In genomic region chr6:72218281-72218680, GRCm38 (mm10) we compare ENCODE assay signal across 14 mouse cellular contexts. TPM values are rescaled to one million over a fixed set of nuclear protein-coding genes. Genes with fewer than 3 reads are reported as not detected.
A peak's percentile ranks its signal among the peaks of the same experiment; 100 is the strongest.
DNase-seq lines count a peak whose midpoint lies in the region; ATAC-seq and TF ChIP-seq lines count a peak whose summit lies in the region.
"Had no signal": no experiment of that assay in that cellular context is flagged by ENCODE, and none has a peak within 500 bp of the region (broad histone marks: within the 10 kb centered on the region; RNA-seq: fewer than 3 reads in every experiment).

No protein-coding gene starts in this region.

- H3K4me1 ChIP-seq in forebrain, embryonic 10.5 days = peaks cover 99% of the 10 kb centered on the region
- H3K4me1 ChIP-seq in forebrain, embryonic 13.5 days = peaks cover 85% of the 10 kb centered on the region
- H3K4me1 ChIP-seq in kidney, embryonic 14.5 days (ENCODE audit: control insufficient read depth, insufficient read depth, low read length) = peaks cover 75% of the 10 kb centered on the region
- H3K4me1 ChIP-seq in kidney, adult 2 months (ENCODE audit: control insufficient read depth, insufficient read depth, low read length) = peaks cover 14% of the 10 kb centered on the region
- peaks cover 96% of the 10 kb centered on the region for H3K4me1 ChIP-seq in midbrain, embryonic 10.5 days
- H3K4me1 ChIP-seq in midbrain, embryonic 11.5 days (ENCODE audit: control insufficient read depth, insufficient read depth, low read length) = peaks cover 57% of the 10 kb centered on the region
- H3K4me1 ChIP-seq in stomach, postnatal 0 days (replicated peaks; ENCODE audit: control insufficient read depth, insufficient read depth) = peaks cover 23% of the 10 kb centered on the region

- no peaks in the 10 kb centered on the region for H3K9me3 ChIP-seq in forebrain, embryonic 10.5 days
- H3K9me3 ChIP-seq in forebrain, embryonic 13.5 days (replicated peaks) = no peaks in the 10 kb centered on the region
- H3K9me3 ChIP-seq in kidney, embryonic 14.5 days (ENCODE audit: control insufficient read depth, low read length) = no peaks in the 10 kb centered on the region
- H3K9me3 ChIP-seq in midbrain, embryonic 10.5 days (replicated peaks) = no peaks in the 10 kb centered on the region
- H3K9me3 ChIP-seq in midbrain, embryonic 11.5 days (ENCODE audit: control insufficient read depth, low read length) = no peaks in the 10 kb centered on the region
- H3K9me3 ChIP-seq in stomach, postnatal 0 days (ENCODE audit: control insufficient read depth, low read length) = no peaks in the 10 kb centered on the region
- H3K9me3 ChIP-seq: liver, embryonic 15.5 days; midbrain, embryonic 13.5 days had no signal

- WGBS in forebrain, embryonic 10.5 days = 61% methylated on average over 4 of the region's 4 CpGs
- 56% methylated on average over 4 of the region's 4 CpGs for WGBS in forebrain, embryonic 13.5 days
- 43% methylated on average over 4 of the region's 4 CpGs for WGBS in kidney, embryonic 14.5 days
- 84% methylated on average over 4 of the region's 4 CpGs for WGBS in kidney, adult 2 months
- 65% methylated on average over 4 of the region's 4 CpGs for WGBS in midbrain, embryonic 10.5 days
- 67% methylated on average over 4 of the region's 4 CpGs for WGBS in midbrain, embryonic 11.5 days
- 32% methylated on average over 4 of the region's 4 CpGs for WGBS in stomach, postnatal 0 days

- TF ChIP-seq EP300 in stomach, postnatal 0 days (optimal IDR thresholded peaks at IDR 0.05) = no peak

- peaks cover 73% of the 10 kb centered on the region for H3K27me3 ChIP-seq in forebrain, embryonic 10.5 days (ENCODE audit: poor library complexity, severe bottlenecking)
- H3K27me3 ChIP-seq in forebrain, embryonic 13.5 days = peaks cover 14% of the 10 kb centered on the region; the same call in 1 of the 2 replicates
- H3K27me3 ChIP-seq in kidney, embryonic 14.5 days (ENCODE audit: control insufficient read depth, insufficient read depth, low read length) = no peaks in the 10 kb centered on the region
- H3K27me3 ChIP-seq in kidney, adult 2 months (replicated peaks; ENCODE audit: control insufficient read depth, insufficient read depth, low read length) = no peaks in the 10 kb centered on the region
- H3K27me3 ChIP-seq in midbrain, embryonic 10.5 days (ENCODE audit: low read depth, poor library complexity, severe bottlenecking) = peaks cover 83% of the 10 kb centered on the region
- peaks cover 5% of the 10 kb centered on the region; the same call in 1 of the 2 replicates for H3K27me3 ChIP-seq in midbrain, embryonic 11.5 days (ENCODE audit: control insufficient read depth, insufficient read depth, low read length)
- H3K27me3 ChIP-seq in stomach, postnatal 0 days (ENCODE audit: control insufficient read depth, insufficient read depth, low read length) = no peaks in the 10 kb centered on the region

- no peak overlapping the region for H3K9ac ChIP-seq in forebrain, embryonic 13.5 days
- H3K9ac ChIP-seq in kidney, embryonic 14.5 days (ENCODE audit: low read depth, low read length) = no peak overlapping the region; the same call in 1 of the 2 replicates
- no peak overlapping the region for H3K9ac ChIP-seq in midbrain, embryonic 11.5 days (ENCODE audit: low read length)
- H3K9ac ChIP-seq in stomach, postnatal 0 days (ENCODE audit: low read length) = no peak overlapping the region
- H3K9ac ChIP-seq: liver, embryonic 15.5 days; midbrain, embryonic 13.5 days had no signal

- H3K4me2 ChIP-seq in forebrain, embryonic 13.5 days = no peak overlapping the region
- H3K4me2 ChIP-seq in kidney, embryonic 14.5 days (replicated peaks; ENCODE audit: low read depth, low read length) = no peak overlapping the region
- no peak overlapping the region for H3K4me2 ChIP-seq in midbrain, embryonic 11.5 days
- no peak overlapping the region for H3K4me2 ChIP-seq in stomach, postnatal 0 days (replicated peaks; ENCODE audit: low read depth)
- H3K4me2 ChIP-seq: liver, embryonic 15.5 days; midbrain, embryonic 13.5 days had no signal

- DNase-seq in forebrain, embryonic 10.5 days (ENCODE audit: extremely low spot score, low spot score) = no peak
- DNase-seq in kidney, adult 2 months = no peak
- no peak for DNase-seq in midbrain, embryonic 10.5 days (ENCODE audit: low spot score)
- no peak for DNase-seq in midbrain, embryonic 11.5 days (ENCODE audit: low spot score, missing footprints)
- no peak for DNase-seq in stomach, postnatal 0 days (ENCODE audit: low spot score)
- DNase-seq in embryo, embryonic 11 days = no peak
- DNase-seq: cerebellum, postnatal 10 days; gastrocnemius, postnatal 25 days; heart, postnatal 4 days; thymus, adult 18-20 months had no signal

- no peak for TF ChIP-seq POLR2A in kidney, adult 2 months (IDR thresholded peaks at IDR 0.05; ENCODE audit: low read depth, low read length)

- H3K36me3 ChIP-seq in forebrain, embryonic 10.5 days (replicated peaks) = 0 out of 2 replicates have a peak, but pooled peaks cover 2% of the 10 kb centered on the region
- H3K36me3 ChIP-seq in forebrain, embryonic 13.5 days (ENCODE audit: poor library complexity, severe bottlenecking) = no peaks in the 10 kb centered on the region
- no peaks in the 10 kb centered on the region for H3K36me3 ChIP-seq in kidney, embryonic 14.5 days (ENCODE audit: control insufficient read depth, insufficient read depth, low read length)
- no peaks in the 10 kb centered on the region for H3K36me3 ChIP-seq in kidney, adult 2 months (ENCODE audit: control insufficient read depth, insufficient read depth, low read length)
- H3K36me3 ChIP-seq in midbrain, embryonic 10.5 days = no peaks in the 10 kb centered on the region
- no peaks in the 10 kb centered on the region for H3K36me3 ChIP-seq in midbrain, embryonic 11.5 days (ENCODE audit: control insufficient read depth, insufficient read depth, low read length)
- no peaks in the 10 kb centered on the region for H3K36me3 ChIP-seq in stomach, postnatal 0 days (ENCODE audit: control insufficient read depth, insufficient read depth, low read length)
- H3K36me3 ChIP-seq: liver, embryonic 15.5 days; midbrain, embryonic 13.5 days had no signal

- ATAC-seq in forebrain, embryonic 13.5 days = no peak
- ATAC-seq in kidney, embryonic 14.5 days (ENCODE audit: low FRiP score, low TSS enrichment) = no peak
- ATAC-seq in midbrain, embryonic 11.5 days (ENCODE audit: low FRiP score) = no peak
- no peak for ATAC-seq in stomach, postnatal 0 days (ENCODE audit: low FRiP score, low TSS enrichment)
- ATAC-seq: midbrain, embryonic 13.5 days had no signal

- H3K4me3 ChIP-seq in forebrain, embryonic 10.5 days = no peak overlapping the region
- no peak overlapping the region for H3K4me3 ChIP-seq in forebrain, embryonic 13.5 days
- no peak overlapping the region for H3K4me3 ChIP-seq in kidney, embryonic 14.5 days (ENCODE audit: low read length)
- H3K4me3 ChIP-seq in kidney, adult 2 months (ENCODE audit: insufficient read depth, low read depth, low read length) = no peak overlapping the region
- no peak overlapping the region for H3K4me3 ChIP-seq in midbrain, embryonic 10.5 days
- H3K4me3 ChIP-seq in midbrain, embryonic 11.5 days (ENCODE audit: low read depth, low read length) = no peak overlapping the region
- H3K4me3 ChIP-seq in stomach, postnatal 0 days (ENCODE audit: low read depth, low read length) = no peak overlapping the region
- H3K4me3 ChIP-seq: liver, embryonic 15.5 days; midbrain, embryonic 13.5 days had no signal

- H3K27ac ChIP-seq in forebrain, embryonic 10.5 days = peak overlapping the region; percentile 57
- H3K27ac ChIP-seq in forebrain, embryonic 13.5 days = no peak overlapping the region
- peak overlapping the region; percentile 26; the same call in 1 of the 2 replicates for H3K27ac ChIP-seq in kidney, embryonic 14.5 days (ENCODE audit: low read depth, low read length)
- H3K27ac ChIP-seq in kidney, adult 2 months (ENCODE audit: insufficient read depth, low read depth, low read length) = no peak overlapping the region
- peak overlapping the region; percentile 85; the same call in 1 of the 2 replicates for H3K27ac ChIP-seq in midbrain, embryonic 10.5 days (replicated peaks)
- H3K27ac ChIP-seq in midbrain, embryonic 11.5 days (ENCODE audit: low read depth, low read length) = no peak overlapping the region
- H3K27ac ChIP-seq in stomach, postnatal 0 days (replicated peaks) = peak overlapping the region; percentile 46; the same call in 1 of the 2 replicates
- H3K27ac ChIP-seq: liver, embryonic 15.5 days; midbrain, embryonic 13.5 days had no signal

- no peak for TF ChIP-seq CTCF in kidney, adult 2 months (conservative IDR thresholded peaks at IDR 0.05; ENCODE audit: insufficient read depth, insufficient read length, low read depth, low read length)
- TF ChIP-seq CTCF in stomach, postnatal 0 days (IDR thresholded peaks at IDR 0.05; ENCODE audit: low read depth) = no peak

RNA-seq across cellular contexts. Expression of gene Atoh8, which starts 17.1 kb away (rescaled TPM):
- polyA plus RNA-seq in forebrain, embryonic 10.5 days (2016; fragmentation: Nextera tagmentation; extraction: Ambion mirVana) = 11.2 and 11.5 TPM in 2 replicates
- polyA plus RNA-seq in forebrain, embryonic 13.5 days (2015; fragmentation: Nextera tagmentation; extraction: Ambion mirVana) = 2.9 and 4.5 TPM in 2 replicates
- polyA plus RNA-seq in kidney, embryonic 14.5 days (2014; fragmentation: Nextera tagmentation; extraction: Ambion mirVana) = 13.3 and 14.2 TPM in 2 replicates
- 7.7 and 10.1 TPM in 2 replicates for polyA plus RNA-seq in kidney, adult 2 months (2012; rRNA removed)
- 9.2 and 11.2 TPM in 2 replicates for polyA plus RNA-seq in midbrain, embryonic 10.5 days (2016; fragmentation: Nextera tagmentation; extraction: Ambion mirVana)
- polyA plus RNA-seq in midbrain, embryonic 11.5 days (2014; fragmentation: Nextera tagmentation; extraction: Ambion mirVana) = 4.8 and 6.1 TPM in 2 replicates
- polyA plus RNA-seq in stomach, postnatal 0 days (2015; fragmentation: Nextera tagmentation; extraction: Ambion mirVana) = 5.5 and 6.0 TPM in 2 replicates

Comparison
In these comparisons a context has a peak if more than half of its experiments do, and no peak if none do; other contexts are left out.
1. H3K27ac ChIP-seq: peak in forebrain, embryonic 10.5 days (single experiment), kidney, embryonic 14.5 days (single experiment), midbrain, embryonic 10.5 days (single experiment) and stomach, postnatal 0 days (single experiment); none in forebrain, embryonic 13.5 days (single experiment), kidney, adult 2 months (single experiment) and midbrain, embryonic 11.5 days (single experiment).